Mouse (Mus musculus): ENCODE data around the gene Cd8a. TPM values are rescaled to one million over a fixed set of nuclear protein-coding genes. Genes with fewer than 3 reads are reported as not detected.

The Cd8a gene
- polyA plus RNA-seq, 1 experiment, result not detected

- H3K9me3 ChIP-seq, result no peaks in the 10 kb centered on the region
- peaks cover 92% of the 10 kb centered on the region for H3K36me3 ChIP-seq (replicated peaks; ENCODE audit: low read length)
- no peaks in the 10 kb centered on the region for H3K4me1 ChIP-seq
- TF ChIP-seq FLI1 (IDR thresholded peaks at IDR 0.05; ENCODE audit: low read length), result no peak
- TF ChIP-seq GATA1 (IDR thresholded peaks at IDR 0.05; ENCODE audit: borderline replicate concordance, low read length), result no peak
- H3K27me3 ChIP-seq (replicated peaks), result no peaks in the 10 kb centered on the region
- H3K4me3 ChIP-seq (replicated peaks), result no peak overlapping the region
Measured at GRCm38 (mm10) chr6:71396016-71396415, 22.8 kb downstream of the Cd8a start.

GRCm38 (mm10) chr6:71396761-71397160 lies 23.5 kb downstream of the Cd8a start:
- Histone ChIP-seq H3K9me3 (no peaks in the 10 kb centered on the region), H3K4me3 (replicated peaks) (no peak overlapping the region), H3K36me3 (replicated peaks; ENCODE audit: low read length) (peaks cover 85% of the 10 kb centered on the region)

DNA sequence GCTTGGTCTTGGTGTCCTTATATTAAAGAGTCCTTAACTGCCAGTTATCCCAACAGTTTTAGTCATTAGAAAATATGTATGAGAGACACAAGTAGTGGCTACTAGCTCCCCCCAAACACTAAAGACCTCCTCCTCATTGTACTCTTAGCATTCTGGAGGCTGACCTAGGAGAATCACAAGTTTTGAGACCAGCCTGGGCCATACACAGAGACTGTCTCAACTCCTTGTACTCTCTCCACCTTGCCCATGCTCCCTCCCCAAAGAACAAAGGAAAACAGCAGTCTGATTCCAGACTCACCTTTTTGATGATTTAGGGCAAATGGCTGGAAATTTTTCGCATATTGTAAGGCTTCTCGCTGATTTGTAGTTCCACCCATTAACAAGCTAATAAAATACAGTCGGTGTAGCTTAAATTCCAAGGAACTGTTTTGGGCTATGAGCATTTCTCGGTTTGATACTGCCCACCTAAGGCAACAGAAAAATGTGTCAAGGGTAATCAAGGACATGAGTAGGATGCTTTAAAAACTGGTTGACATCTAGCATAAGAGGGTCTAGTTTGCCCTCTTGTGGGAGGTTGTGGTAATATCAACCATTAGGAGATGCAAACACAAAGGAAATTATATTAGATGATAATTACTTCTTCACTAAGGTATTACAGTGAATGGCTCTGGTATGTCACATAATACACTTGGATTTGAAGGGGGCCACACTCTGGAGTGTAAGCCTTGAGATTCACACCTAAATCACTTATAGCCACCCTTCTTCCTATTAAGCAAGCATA lies 25.8 kb downstream of the Cd8a start:
- H3K4me1 ChIP-seq, result no peaks in the 10 kb centered on the region
- peaks cover 65% of the 10 kb centered on the region for H3K36me3 ChIP-seq (replicated peaks; ENCODE audit: low read length)
- H3K9me3 ChIP-seq, result no peaks in the 10 kb centered on the region
- H3K27me3 ChIP-seq (replicated peaks), result no peaks in the 10 kb centered on the region
- H3K4me3 ChIP-seq (replicated peaks), result no peak overlapping the region
- no peak for TF ChIP-seq GATA1 (IDR thresholded peaks at IDR 0.05; ENCODE audit: borderline replicate concordance, low read length)
- TF ChIP-seq FLI1 (IDR thresholded peaks at IDR 0.05; ENCODE audit: low read length), result no peak

More at GRCm38 (mm10) chr6:71396761-71397160, 23.5 kb downstream of the Cd8a start:
- TF ChIP-seq GATA1 (IDR thresholded peaks at IDR 0.05; ENCODE audit: borderline replicate concordance, low read length), result no peak
- TF ChIP-seq FLI1 (IDR thresholded peaks at IDR 0.05; ENCODE audit: low read length), result no peak
- no peaks in the 10 kb centered on the region for H3K4me1 ChIP-seq
- no peaks in the 10 kb centered on the region for H3K27me3 ChIP-seq (replicated peaks)

GRCm38 (mm10) chr6:71414624-71415023 lies 41.4 kb downstream of the Cd8a start:
- no peaks in the 10 kb centered on the region for H3K27me3 ChIP-seq (replicated peaks)
- H3K4me3 ChIP-seq (replicated peaks), result no peak overlapping the region
- H3K4me1 ChIP-seq, result peaks cover 13% of the 10 kb centered on the region
- H3K36me3 ChIP-seq (replicated peaks; ENCODE audit: low read length), result peaks cover 71% of the 10 kb centered on the region
- no peaks in the 10 kb centered on the region for H3K9me3 ChIP-seq
- TF ChIP-seq GATA1 (IDR thresholded peaks at IDR 0.05; ENCODE audit: borderline replicate concordance, low read length) (no peak), FLI1 (IDR thresholded peaks at IDR 0.05; ENCODE audit: low read length) (no peak)

DNA sequence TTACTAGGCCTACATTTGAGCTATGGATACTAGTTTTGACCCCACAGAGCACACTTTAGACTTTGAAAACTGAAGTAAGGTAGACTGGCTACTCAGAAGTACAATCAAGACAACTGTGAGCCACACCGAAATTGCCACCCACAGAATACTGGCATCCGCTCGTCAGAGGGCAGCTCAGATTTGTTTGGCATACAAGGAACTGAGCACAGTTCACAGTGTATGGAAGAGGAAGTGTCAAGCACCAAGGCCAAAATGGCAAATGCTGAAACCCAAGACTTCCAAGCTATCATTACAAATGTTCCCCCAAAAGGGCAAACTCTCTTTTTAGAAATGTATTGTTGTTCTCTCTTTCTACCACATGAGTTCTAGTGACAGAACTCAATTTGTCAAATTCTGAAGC lies 42.2 kb downstream of the Cd8a start:
- Histone ChIP-seq H3K27me3 (replicated peaks) (no peaks in the 10 kb centered on the region), H3K4me1 (peaks cover 9% of the 10 kb centered on the region), H3K9me3 (no peaks in the 10 kb centered on the region), H3K36me3 (replicated peaks; ENCODE audit: low read length) (peaks cover 72% of the 10 kb centered on the region), H3K4me3 (replicated peaks) (no peak overlapping the region)
- TF ChIP-seq GATA1 (IDR thresholded peaks at IDR 0.05; ENCODE audit: borderline replicate concordance, low read length) (no peak), FLI1 (IDR thresholded peaks at IDR 0.05; ENCODE audit: low read length) (no peak)

GRCm38 (mm10) chr6:71418874-71419273 lies 45.6 kb downstream of the Cd8a start:
- H3K27me3 ChIP-seq (replicated peaks), result no peaks in the 10 kb centered on the region
- TF ChIP-seq FLI1 (IDR thresholded peaks at IDR 0.05; ENCODE audit: low read length) (no peak), GATA1 (IDR thresholded peaks at IDR 0.05; ENCODE audit: borderline replicate concordance, low read length) (no peak)
- no peak overlapping the region for H3K4me3 ChIP-seq (replicated peaks)
- H3K9me3 ChIP-seq, result no peaks in the 10 kb centered on the region
- H3K4me1 ChIP-seq, result peaks cover 9% of the 10 kb centered on the region
- peaks cover 66% of the 10 kb centered on the region for H3K36me3 ChIP-seq (replicated peaks; ENCODE audit: low read length)

- Histone ChIP-seq H3K27me3 (replicated peaks) (no peaks in the 10 kb centered on the region), H3K9me3 (no peaks in the 10 kb centered on the region), H3K4me1 (peaks cover 5% of the 10 kb centered on the region), H3K4me3 (replicated peaks) (no peak overlapping the region), H3K36me3 (replicated peaks; ENCODE audit: low read length) (peaks cover 60% of the 10 kb centered on the region)
- TF ChIP-seq GATA1 (IDR thresholded peaks at IDR 0.05; ENCODE audit: borderline replicate concordance, low read length) (no peak), FLI1 (IDR thresholded peaks at IDR 0.05; ENCODE audit: low read length) (no peak)
Measured at GRCm38 (mm10) chr6:71420848-71421247, 47.6 kb downstream of the Cd8a start.

- Histone ChIP-seq H3K4me3 (replicated peaks) (no peak overlapping the region), H3K4me1 (peaks cover 5% of the 10 kb centered on the region), H3K27me3 (replicated peaks) (no peaks in the 10 kb centered on the region), H3K36me3 (replicated peaks; ENCODE audit: low read length) (peaks cover 68% of the 10 kb centered on the region), H3K9me3 (no peaks in the 10 kb centered on the region)
- TF ChIP-seq GATA1 (IDR thresholded peaks at IDR 0.05; ENCODE audit: borderline replicate concordance, low read length) (no peak), FLI1 (IDR thresholded peaks at IDR 0.05; ENCODE audit: low read length) (no peak)
Measured at GRCm38 (mm10) chr6:71422162-71422561, 48.9 kb downstream of the Cd8a start.

- peaks cover 5% of the 10 kb centered on the region for H3K4me1 ChIP-seq
- TF ChIP-seq FLI1 (IDR thresholded peaks at IDR 0.05; ENCODE audit: low read length) (no peak), GATA1 (IDR thresholded peaks at IDR 0.05; ENCODE audit: borderline replicate concordance, low read length) (no peak)
- H3K27me3 ChIP-seq (replicated peaks), result no peaks in the 10 kb centered on the region
- no peak overlapping the region for H3K4me3 ChIP-seq (replicated peaks)
- no peaks in the 10 kb centered on the region for H3K9me3 ChIP-seq
- peaks cover 69% of the 10 kb centered on the region for H3K36me3 ChIP-seq (replicated peaks; ENCODE audit: low read length)
Measured at GRCm38 (mm10) chr6:71423116-71423515, 49.9 kb downstream of the Cd8a start.

- H3K36me3 ChIP-seq (replicated peaks; ENCODE audit: low read length), result peaks cover 58% of the 10 kb centered on the region
- TF ChIP-seq GATA1 (IDR thresholded peaks at IDR 0.05; ENCODE audit: borderline replicate concordance, low read length) (no peak), FLI1 (IDR thresholded peaks at IDR 0.05; ENCODE audit: low read length) (no peak)
- H3K27me3 ChIP-seq (replicated peaks), result no peaks in the 10 kb centered on the region
- no peaks in the 10 kb centered on the region for H3K9me3 ChIP-seq
- H3K4me3 ChIP-seq (replicated peaks), result no peak overlapping the region
- peaks cover 14% of the 10 kb centered on the region for H3K4me1 ChIP-seq
Measured at GRCm38 (mm10) chr6:71425681-71426080, 52.5 kb downstream of the Cd8a start.

All from megakaryocyte, embryonic 14.5 days (primary cell).